Mouse (Mus musculus) stomach, postnatal 0 days (tissue): ENCODE measurements around the gene Olfr615. TPM values are rescaled to one million over a fixed set of nuclear protein-coding genes. Genes with fewer than 3 reads are reported as not detected.
"Not testable (repeated sequence)": the region's sequence is repeated elsewhere in the genome, so short reads cannot be mapped to it uniquely, and the experiment has no call there.

Experiments used
- ATAC-seq: fragments of 200-750 bp; cut with Nextera tagmentation; 2 replicates; pipeline ENCODE4 v1.8.0; 2017; ENCODE audit not compliant: low FRiP score, low TSS enrichment
- DNase-seq: peaks from one replicate; pipeline ENCODE4 v3.0.0-alpha.2; 2016; ENCODE audit warnings: low spot score
- H3K27ac ChIP-seq: fragments of 300-500 bp; sonication (generic); replicated peaks from 2 replicates; pipeline ENCODE4 v1.5.1; 2014; ENCODE audit warnings: mild to moderate bottlenecking, control low read depth
- H3K27me3 ChIP-seq: fragments of 300-500 bp; sonication (generic); 2 replicates; pipeline ENCODE4 v1.6.1; 2014; ENCODE audit warnings: low read length; ENCODE audit not compliant: control insufficient read depth, insufficient read depth
- H3K36me3 ChIP-seq: fragments of 300-500 bp; sonication (generic); 2 replicates; pipeline ENCODE4 v1.6.1; 2014; ENCODE audit warnings: low read length, mixed read lengths; ENCODE audit not compliant: control insufficient read depth, insufficient read depth
- H3K4me1 ChIP-seq: fragments of 300-500 bp; sonication (generic); replicated peaks from 2 replicates; pipeline ENCODE4 v1.6.1; 2014; ENCODE audit warnings: antibody characterized with exemption; ENCODE audit not compliant: control insufficient read depth, insufficient read depth
- H3K4me2 ChIP-seq: fragments of 300-500 bp; sonication (generic); replicated peaks from 2 replicates; pipeline ENCODE4 v1.6.1; 2014; ENCODE audit warnings: low read depth, mild to moderate bottlenecking, control low read depth, moderate library complexity
- H3K4me3 ChIP-seq: fragments of 300-500 bp; sonication (generic); 2 replicates; pipeline ENCODE4 v1.5.1; 2014; ENCODE audit warnings: low read depth, low read length, control low read depth
- H3K9ac ChIP-seq: fragments of 300-500 bp; sonication (generic); 2 replicates; pipeline ENCODE4 v1.6.1; 2014; ENCODE audit warnings: mild to moderate bottlenecking, low read length, control low read depth, mixed read lengths
- H3K9me3 ChIP-seq: fragments of 300-500 bp; sonication (generic); 2 replicates; pipeline ENCODE4 v1.6.1; 2016; ENCODE audit warnings: low read length; ENCODE audit not compliant: control insufficient read depth
- CTCF ChIP-seq: IDR thresholded peaks from 2 replicates; pipeline ENCODE4 v1.5.1; 2016; ENCODE audit warnings: antibody characterized with exemption, low read depth, mild to moderate bottlenecking, moderate library complexity
- EP300 ChIP-seq: optimal IDR thresholded peaks from 2 replicates; pipeline ENCODE3; 2016; ENCODE audit warnings: antibody characterized with exemption
- WGBS: fragments of 180-500 bp; shearing (Covaris S2); extraction: QIAGEN DNeasy Blood & Tissue Kit; methylation state at CpG from one replicate; pipeline ENCODE4 v1.1.7; 2014; 5-methylcytosine and 5-hydroxymethylcytosine counted together
- polyA plus RNA-seq: library from polyadenylated mRNA; unstranded; fragments of >200 nt; fragmentation: Nextera tagmentation; extraction: Ambion mirVana; gene quantifications from 2 replicates; pipeline ENCODE4 v1.2.1, GENCODE M21; 2015

Gene Olfr615
- polyA plus RNA-seq: not detected in 2 replicates

DNA sequence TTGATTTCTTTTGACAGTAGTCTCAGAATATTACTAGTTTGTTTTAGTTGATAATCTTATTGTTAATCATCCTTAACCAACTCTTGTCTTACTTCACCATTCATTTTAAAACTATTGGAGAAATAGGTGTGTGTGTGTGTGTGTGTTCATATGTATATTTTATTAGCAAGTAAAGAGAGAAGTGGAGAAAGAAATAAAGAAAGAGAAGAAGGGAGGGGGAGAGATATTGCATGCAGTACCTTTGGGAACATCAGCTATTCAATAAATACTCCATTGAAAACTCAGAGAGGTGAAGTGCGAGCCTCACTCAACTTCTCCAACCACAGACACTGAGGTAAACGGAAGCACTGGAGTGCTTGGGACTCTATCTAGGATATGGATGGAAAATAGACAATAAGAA lies at the start of gene Olfr615:
Gene Olfr615 (plus strand): TSS at position 301 of the 400 bp plus-strand sequence.
- Histone ChIP-seq H3K27me3 (no peaks in the 10 kb centered on the region), H3K9ac (no peak within 1 kb of the TSS), H3K4me3 (no peak within 1 kb of the TSS), H3K9me3 (no peaks in the 10 kb centered on the region), H3K4me2 (no peak within 1 kb of the TSS), H3K36me3 (no peaks in the 10 kb centered on the region), H3K27ac (no peak within 1 kb of the TSS), H3K4me1 (no peaks in the 10 kb centered on the region)
- no peak for TF ChIP-seq CTCF
- TF ChIP-seq EP300: no peak
- ATAC-seq (no peak), DNase-seq (no peak)
- 66% methylated on average over 2 of the region's 2 CpGs for WGBS

DNA sequence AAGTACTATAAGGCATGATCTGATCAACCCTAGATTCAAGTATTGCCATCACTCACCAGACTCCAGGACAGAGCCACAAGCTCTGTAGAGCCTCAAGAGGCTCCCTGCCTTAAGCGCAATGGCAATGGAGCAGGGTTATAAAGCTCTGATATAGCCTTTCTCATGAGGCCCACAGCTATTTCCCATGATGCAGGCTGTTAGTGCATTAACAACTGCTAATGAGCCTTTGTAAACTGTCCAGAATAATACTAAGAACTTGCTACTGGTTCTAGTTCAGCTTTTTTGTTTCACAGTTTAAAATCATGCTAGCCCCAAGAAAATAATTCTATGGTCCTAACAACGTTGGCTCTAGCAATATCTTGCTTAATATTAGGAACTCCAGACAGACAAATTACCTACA lies 43.9 kb upstream of the Olfr615 start, which contains the start of gene Olfr610:
Gene Olfr610 (minus strand): TSS at position 101 of the 400 bp plus-strand sequence.
- no peak within 1 kb of the TSS for H3K4me3 ChIP-seq
- no peak for ATAC-seq
- no peaks in the 10 kb centered on the region for H3K36me3 ChIP-seq
- no peak within 1 kb of the TSS for H3K9ac ChIP-seq
- no peaks in the 10 kb centered on the region for H3K4me1 ChIP-seq
- no peak for DNase-seq
- 84% methylated on average over 2 of the region's 2 CpGs for WGBS
- no peaks in the 10 kb centered on the region for H3K9me3 ChIP-seq
- no peak within 1 kb of the TSS for H3K27ac ChIP-seq
- H3K4me2 ChIP-seq: no peak within 1 kb of the TSS
- no peaks in the 10 kb centered on the region for H3K27me3 ChIP-seq
- no peak for TF ChIP-seq EP300
- no peak for TF ChIP-seq CTCF

DNA sequence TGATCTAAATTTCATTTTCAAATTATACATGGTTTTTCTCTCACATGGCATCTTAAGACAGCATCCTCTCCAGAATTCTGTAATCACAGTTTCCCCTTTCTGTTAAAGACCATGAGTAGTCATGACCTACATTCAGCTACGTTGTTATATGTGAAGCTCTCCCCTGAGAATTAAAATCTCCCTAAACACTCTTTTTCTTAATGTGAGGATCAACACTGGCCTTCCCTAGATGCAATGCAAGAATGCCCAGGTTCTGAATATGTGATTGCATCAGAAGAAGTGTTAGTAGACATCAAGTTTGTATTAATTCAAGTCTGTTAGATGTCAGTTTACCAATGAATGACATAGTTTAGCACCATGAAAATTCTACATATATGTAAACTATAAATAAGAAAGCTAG lies 35.1 kb upstream of the Olfr615 start, which contains the start of gene Olfr611:
Gene Olfr611 (minus strand): TSS at position 101 of the 400 bp plus-strand sequence.
- H3K4me3 ChIP-seq, DNase-seq, H3K9me3 ChIP-seq, H3K9ac ChIP-seq, H3K27ac ChIP-seq, H3K27me3 ChIP-seq, ATAC-seq, H3K4me1 ChIP-seq, H3K36me3 ChIP-seq, H3K4me2 ChIP-seq: not testable (repeated sequence)
- WGBS: 64% methylated on average over 1 of the region's 1 CpGs

- ATAC-seq, H3K9ac ChIP-seq, H3K4me3 ChIP-seq, H3K27me3 ChIP-seq, DNase-seq, H3K36me3 ChIP-seq, H3K27ac ChIP-seq, H3K9me3 ChIP-seq, H3K4me1 ChIP-seq, H3K4me2 ChIP-seq: not testable (repeated sequence)
- 78% methylated on average over 2 of the region's 2 CpGs for whole genome bisulfite sequencing
Measured at GRCm38 (mm10) chr7:103542617-103543016, 13.3 kb upstream of the Olfr615 start, which contains the start of gene Olfr612. Gene Olfr612, minus strand, starts transcription at chr7:103542717.

DNA sequence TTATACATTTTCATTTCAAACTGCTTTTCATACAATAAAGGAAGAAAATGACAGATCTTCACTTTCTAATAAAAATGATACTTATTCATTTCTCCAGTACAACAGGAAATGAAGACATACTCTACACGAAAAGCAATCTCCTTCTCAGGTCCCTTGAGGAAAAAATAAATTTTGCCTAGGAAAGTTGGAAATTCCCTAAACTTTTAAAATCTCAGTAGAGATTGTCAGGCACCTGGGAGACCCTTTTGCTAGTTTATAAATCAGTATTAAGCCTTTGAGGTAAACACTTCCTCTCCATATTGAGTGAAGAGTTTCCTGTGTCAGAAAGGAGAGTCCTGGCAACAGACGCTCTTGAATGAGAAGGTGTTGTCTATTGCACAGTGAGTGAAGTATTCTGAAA lies 8.1 kb upstream of the Olfr615 start, which contains the start of gene Olfr613:
Gene Olfr613 (plus strand): TSS at position 301 of the 400 bp plus-strand sequence.
- Histone ChIP-seq H3K27me3 (no peaks in the 10 kb centered on the region), H3K4me3 (no peak within 1 kb of the TSS), H3K4me2 (no peak within 1 kb of the TSS), H3K4me1 (no peaks in the 10 kb centered on the region), H3K36me3 (no peaks in the 10 kb centered on the region), H3K9me3 (no peaks in the 10 kb centered on the region), H3K27ac (no peak within 1 kb of the TSS), H3K9ac (no peak within 1 kb of the TSS)
- ATAC-seq: no peak
- DNase-seq: no peak
- WGBS: 55% methylated on average over 2 of the region's 2 CpGs
- TF ChIP-seq EP300 (no peak), CTCF (no peak)

DNA sequence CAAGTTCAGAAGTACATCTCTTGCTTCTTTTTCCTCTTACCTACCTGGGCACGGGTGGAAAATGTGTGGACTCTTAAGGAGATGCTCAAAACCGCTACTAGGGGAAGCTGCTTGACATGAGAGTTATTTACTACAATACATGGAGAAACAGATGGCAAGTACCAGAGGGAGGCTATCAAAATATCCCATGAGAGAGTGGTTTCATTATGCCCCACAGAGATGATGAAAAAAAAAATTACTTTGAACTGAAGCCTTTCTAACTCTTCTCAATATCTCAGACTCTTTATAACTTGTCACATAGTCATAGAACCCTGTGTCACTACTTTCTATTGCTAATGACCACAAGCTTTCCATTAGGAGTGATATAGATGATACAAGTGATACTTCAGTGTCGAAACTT lies 13.2 kb downstream of the Olfr615 start, which contains the start of gene Olfr616:
Gene Olfr616 (minus strand): TSS at position 101 of the 400 bp plus-strand sequence.
- H3K4me3 ChIP-seq: no peak within 1 kb of the TSS
- TF ChIP-seq EP300 (no peak), CTCF (no peak)
- no peaks in the 10 kb centered on the region for H3K36me3 ChIP-seq
- H3K4me2 ChIP-seq: no peak within 1 kb of the TSS
- H3K9me3 ChIP-seq: no peaks in the 10 kb centered on the region
- H3K9ac ChIP-seq: no peak within 1 kb of the TSS
- H3K4me1 ChIP-seq: no peaks in the 10 kb centered on the region
- no peak within 1 kb of the TSS for H3K27ac ChIP-seq
- H3K27me3 ChIP-seq: no peaks in the 10 kb centered on the region
- WGBS: 80% methylated on average over 3 of the region's 3 CpGs
- ATAC-seq (no peak), DNase-seq (no peak)
